Mouse (Mus musculus) bone marrow, adult 2 months (tissue): ENCODE data around the gene Endod1. TPM values are rescaled to one million over a fixed set of nuclear protein-coding genes. Genes with fewer than 3 reads are reported as not detected.

ENCODE experiments used
- H3K27ac ChIP-seq: fragments of 200-500 bp; 2 replicates; pipeline ENCODE4 v1.5.1; 2012; ENCODE audit warnings: low read depth, mild to moderate bottlenecking, control low read depth, inconsistent platforms, low read length; ENCODE audit not compliant: control insufficient read depth, poor library complexity, insufficient read depth
- H3K4me1 ChIP-seq: fragments of 200-500 bp; 2 replicates; pipeline ENCODE4 v1.6.1; 2011; ENCODE audit warnings: low read length; ENCODE audit not compliant: control insufficient read depth, insufficient read depth
- H3K4me3 ChIP-seq: fragments of 200-500 bp; replicated peaks from 2 replicates; pipeline ENCODE3; 2011; ENCODE audit warnings: mild to moderate bottlenecking, low read depth, low read length, control low read depth; ENCODE audit not compliant: control insufficient read depth
- CTCF ChIP-seq: fragments of 200-500 bp; IDR thresholded peaks from 2 replicates; pipeline ENCODE4 v1.5.1; 2011; ENCODE audit warnings: low read length, control low read depth; ENCODE audit not compliant: control insufficient read depth, insufficient read depth
- POLR2A ChIP-seq: fragments of 200-500 bp; IDR thresholded peaks from 2 replicates; pipeline ENCODE4 v1.6.1; 2011; ENCODE audit warnings: low read depth, mild to moderate bottlenecking, control low read depth, low read length, borderline replicate concordance; ENCODE audit not compliant: control insufficient read depth
- WGBS: fragments of 180-500 bp; shearing (Covaris S2); methylation state at CpG from one replicate; pipeline ENCODE4 v1.1.7; 2018; 5-methylcytosine and 5-hydroxymethylcytosine counted together
- polyA plus RNA-seq: library from polyadenylated mRNA; stranded (reverse); fragments of >200 nt; gene quantifications from 2 replicates; pipeline ENCODE4 v1.2.4, GENCODE M21; 2011; ENCODE audit warnings: low replicate concordance; ENCODE audit not compliant: missing spikeins, insufficient read depth, insufficient read length

Gene Endod1
- polyA plus RNA-seq, 1 experiment: 25.0 TPM

DNA sequence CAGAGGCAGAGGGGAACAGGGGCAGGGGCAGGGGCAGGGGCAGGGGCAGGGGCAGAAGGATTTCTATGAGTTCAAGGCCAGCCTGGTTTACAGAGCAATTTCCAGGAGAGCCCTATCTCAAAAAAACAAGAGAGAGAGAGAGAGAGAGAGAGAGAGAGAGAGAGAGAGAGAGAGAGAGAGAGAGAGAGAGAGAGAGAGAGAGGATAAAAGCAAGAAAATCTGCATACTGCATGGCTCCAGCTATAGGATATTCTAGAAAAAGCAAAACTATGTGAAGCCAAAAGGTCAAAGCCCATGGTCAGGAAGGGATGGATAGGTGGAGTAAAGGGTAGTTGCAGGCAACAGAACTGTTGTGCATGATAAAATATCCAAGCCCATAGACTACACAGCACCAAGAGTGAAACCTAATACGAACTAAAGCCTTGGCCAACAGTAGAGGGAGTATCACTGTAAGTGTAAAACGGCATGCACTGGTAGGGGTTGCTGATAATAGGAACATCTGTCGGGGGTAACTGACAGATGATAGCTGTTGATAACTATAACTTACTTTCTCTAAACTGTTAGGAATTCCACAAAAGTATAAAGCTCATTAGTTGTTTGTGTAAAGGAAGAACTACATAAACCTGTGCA, 15.6 kb upstream of the Endod1 start:
- TF ChIP-seq POLR2A (no peak), CTCF (no peak)
- H3K4me1 ChIP-seq: peaks cover 2% of the 10 kb centered on the region; the same call in 1 of the 2 replicates
- no peak overlapping the region for H3K27ac ChIP-seq
- no peak overlapping the region for H3K4me3 ChIP-seq
- WGBS: 49% methylated on average over 3 of the region's 3 CpGs

DNA sequence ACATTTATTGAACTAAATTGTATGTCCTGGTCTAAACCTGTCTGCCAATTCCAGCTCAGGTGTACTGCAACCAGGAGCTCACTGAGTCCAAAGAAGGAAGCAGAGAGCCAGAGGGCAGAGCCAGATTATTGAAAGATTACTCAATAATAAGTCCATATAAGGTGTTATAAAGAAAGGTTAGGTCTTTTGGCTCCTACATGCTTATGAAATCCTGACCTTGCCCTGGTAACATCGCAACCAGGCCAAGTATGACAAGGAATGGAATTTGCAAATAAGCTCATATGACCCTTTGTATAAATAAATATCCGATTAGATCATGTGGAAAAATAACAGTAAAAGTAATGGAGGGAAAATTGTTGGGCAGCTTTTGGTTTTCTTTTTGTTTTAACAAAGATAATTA, 14.8 kb upstream of the Endod1 start:
- H3K4me3 ChIP-seq: no peak overlapping the region
- H3K27ac ChIP-seq: no peak overlapping the region
- WGBS: 76% methylated on average over 2 of the region's 2 CpGs
- peaks cover 2% of the 10 kb centered on the region for H3K4me1 ChIP-seq
- no peak for TF ChIP-seq POLR2A

DNA sequence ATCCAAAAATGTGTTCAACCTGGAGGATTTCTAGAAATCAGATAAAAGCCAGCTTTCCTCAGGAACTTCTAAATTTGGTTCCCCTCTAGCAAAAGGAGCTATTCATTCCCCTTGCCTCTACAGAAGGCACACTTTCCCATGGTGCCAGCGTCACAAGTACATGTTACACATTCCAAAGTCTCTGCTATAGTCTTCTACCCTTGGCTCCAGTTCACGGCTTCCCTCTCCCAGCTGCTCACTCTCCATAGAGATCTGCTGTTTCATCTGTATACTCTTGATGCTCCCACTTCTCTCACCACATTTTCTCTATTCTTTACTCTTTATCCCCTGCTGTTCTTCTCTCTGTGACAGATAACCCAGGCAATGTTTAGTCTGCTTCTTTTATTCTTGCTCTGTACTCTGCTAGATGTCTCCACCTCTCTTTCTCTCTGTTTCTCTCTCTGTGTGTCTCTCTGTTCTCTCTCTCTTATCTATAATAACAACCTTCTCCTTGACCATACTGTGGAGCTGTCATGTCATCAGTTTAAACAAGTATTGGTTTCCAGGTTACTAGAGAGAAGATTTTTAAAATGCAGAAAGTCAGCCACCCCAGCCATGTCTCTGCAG, 13.8 kb upstream of the Endod1 start:
- Histone ChIP-seq H3K4me1 (peaks cover 2% of the 10 kb centered on the region), H3K27ac (no peak overlapping the region; the same call in 1 of the 2 replicates), H3K4me3 (no peak overlapping the region)
- 75% methylated on average over 2 of the region's 2 CpGs for WGBS
- no peak for TF ChIP-seq POLR2A
- no peak for TF ChIP-seq CTCF

GRCm38 (mm10) chr9:14391841-14392318, 10.6 kb upstream of the Endod1 start:
- TF ChIP-seq CTCF (no peak), POLR2A (no peak)
- H3K4me3 ChIP-seq: no peak overlapping the region
- WGBS: 73% methylated on average over 3 of the region's 3 CpGs
- peaks cover 2% of the 10 kb centered on the region for H3K4me1 ChIP-seq
- H3K27ac ChIP-seq: peak overlapping the region; percentile 46; the same call in 1 of the 2 replicates

- Histone ChIP-seq H3K4me1 (peaks cover 2% of the 10 kb centered on the region), H3K4me3 (no peak overlapping the region), H3K27ac (no peak overlapping the region)
- WGBS: 90% methylated on average over 9 of the region's 9 CpGs
- TF ChIP-seq CTCF (no peak), POLR2A (no peak)
These were observed 10.0 kb upstream of the Endod1 start for GRCm38 (mm10) chr9:14391286-14391685.

GRCm38 (mm10) chr9:14390278-14390677, 9.0 kb upstream of the Endod1 start:
- 88% methylated on average over 1 of the region's 1 CpGs for WGBS

GRCm38 (mm10) chr9:14389050-14389621, 7.8 kb upstream of the Endod1 start:
- WGBS: 81% methylated on average over 4 of the region's 4 CpGs
- Histone ChIP-seq H3K4me1 (no peaks in the 10 kb centered on the region; the same call in 1 of the 2 replicates), H3K27ac (no peak overlapping the region), H3K4me3 (no peak overlapping the region)
- TF ChIP-seq POLR2A: no peak
- no peak for TF ChIP-seq CTCF

More at GRCm38 (mm10) chr9:14390278-14390677, 9.0 kb upstream of the Endod1 start:
- H3K4me3 ChIP-seq: no peak overlapping the region
- no peak for TF ChIP-seq POLR2A
- TF ChIP-seq CTCF: peak; percentile 32; the same call in 1 of the 2 replicates
- no peak overlapping the region for H3K27ac ChIP-seq
- H3K4me1 ChIP-seq: no peaks in the 10 kb centered on the region; the same call in 1 of the 2 replicates

DNA sequence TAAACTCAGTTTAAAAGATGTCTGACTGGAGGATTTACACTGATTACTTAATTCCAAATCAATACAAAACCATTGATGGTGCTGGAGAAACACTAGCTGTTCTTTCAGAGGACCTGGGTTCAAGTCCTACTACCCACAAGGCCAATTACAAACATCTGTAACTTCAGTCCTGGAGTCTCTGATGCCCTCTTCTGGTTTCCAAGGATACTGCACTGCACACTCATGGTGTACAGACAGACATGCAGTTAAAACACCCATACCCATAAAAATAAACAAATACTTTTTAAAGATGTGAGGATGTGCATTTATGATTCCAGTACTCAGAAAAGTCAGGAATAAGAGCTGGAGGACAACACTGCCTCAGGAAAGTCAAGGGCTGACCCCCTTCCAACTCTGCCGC, 6.7 kb upstream of the Endod1 start:
- TF ChIP-seq CTCF: no peak
- TF ChIP-seq POLR2A: no peak
- no peak overlapping the region for H3K27ac ChIP-seq
- 97% methylated on average over 1 of the region's 1 CpGs for WGBS
- no peaks in the 10 kb centered on the region; the same call in 1 of the 2 replicates for H3K4me1 ChIP-seq
- H3K4me3 ChIP-seq: no peak overlapping the region
